Mouse (Mus musculus): Measurements from ENCODE around the gene Itgb3. TPM values are rescaled to one million over a fixed set of nuclear protein-coding genes. Genes with fewer than 3 reads are reported as not detected.

Gene Itgb3
- polyA plus RNA-seq, 1 experiment from 2014 or later = 3.7 TPM

DNA sequence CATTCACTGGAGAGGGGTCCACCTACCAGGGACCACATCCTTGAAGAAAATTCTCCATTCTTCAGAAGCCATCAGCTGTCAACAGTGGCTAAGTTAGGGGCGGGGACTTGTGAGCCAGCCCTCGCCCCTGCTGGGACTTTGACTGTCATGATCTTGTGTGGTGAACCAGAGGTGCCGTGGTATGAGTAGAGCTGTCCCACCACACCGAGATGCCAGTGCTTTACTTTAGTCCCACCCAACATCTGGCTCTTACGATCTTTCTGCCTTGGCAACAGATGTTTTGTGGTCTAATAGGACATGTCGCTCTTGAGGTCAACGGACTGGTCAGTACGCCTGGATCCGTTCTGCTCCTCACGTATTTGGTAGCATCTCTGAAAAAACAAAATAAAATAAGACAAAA lies 5.8 kb downstream of the Itgb3 start:
- no peaks in the 10 kb centered on the region for H3K9me3 ChIP-seq
- no peak overlapping the region for H3K4me3 ChIP-seq
- peaks cover 27% of the 10 kb centered on the region for H3K4me1 ChIP-seq
- H3K36me3 ChIP-seq (replicated peaks) = no peaks in the 10 kb centered on the region
- H3K27ac ChIP-seq = no peak overlapping the region
- no peak for DNase-seq (ENCODE audit: extremely low spot score, low spot score)
- peaks cover 42% of the 10 kb centered on the region for H3K27me3 ChIP-seq (ENCODE audit: poor library complexity, severe bottlenecking)
- WGBS = 83% methylated on average over 10 of the region's 10 CpGs

DNA sequence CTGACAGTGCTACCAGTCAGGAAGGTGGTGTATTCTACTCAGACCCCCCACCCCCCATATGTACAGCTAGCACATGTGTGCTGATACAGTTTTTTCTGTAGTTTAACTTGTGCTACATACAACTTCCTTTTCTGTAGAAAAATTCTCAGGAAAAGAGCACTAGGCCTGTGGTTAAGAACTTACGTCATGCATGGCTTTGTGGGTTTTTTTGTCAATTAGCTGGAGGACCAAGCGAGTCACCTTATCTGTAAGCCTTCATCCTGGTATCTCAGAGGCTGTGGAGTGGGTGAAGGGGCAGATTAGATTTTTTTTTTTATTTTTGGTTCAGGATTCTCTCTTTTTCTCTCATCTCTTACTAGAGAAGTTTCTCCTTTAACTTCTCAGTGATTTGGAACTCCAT lies 6.3 kb downstream of the Itgb3 start:
- Histone ChIP-seq H3K27me3 (ENCODE audit: poor library complexity, severe bottlenecking) (peaks cover 36% of the 10 kb centered on the region), H3K4me1 (peaks cover 32% of the 10 kb centered on the region), H3K27ac (no peak overlapping the region), H3K36me3 (replicated peaks) (no peaks in the 10 kb centered on the region), H3K4me3 (no peak overlapping the region), H3K9me3 (no peaks in the 10 kb centered on the region)
- WGBS = 85% methylated on average over 2 of the region's 2 CpGs
- no peak for DNase-seq (ENCODE audit: extremely low spot score, low spot score)

DNA sequence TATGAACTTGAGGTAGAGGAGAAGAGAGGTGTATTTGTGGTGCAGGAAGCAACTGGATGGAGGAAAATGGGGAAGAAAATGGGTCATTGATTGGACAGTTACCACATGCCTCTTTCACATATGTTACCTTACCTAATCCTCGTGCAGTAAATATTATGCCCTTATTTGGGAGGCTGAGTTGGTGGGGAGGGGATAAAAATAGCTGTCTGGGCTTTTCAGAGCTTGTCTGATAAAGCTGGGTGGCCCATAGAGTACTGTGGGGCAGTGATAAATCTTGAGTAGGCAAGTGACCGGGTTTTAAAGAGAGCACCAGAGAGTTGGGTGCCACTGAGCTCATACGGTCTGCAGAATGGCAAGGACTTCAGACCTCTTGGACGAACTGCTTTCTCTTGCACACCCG lies 8.4 kb downstream of the Itgb3 start:
- Histone ChIP-seq H3K4me1 (peaks cover 40% of the 10 kb centered on the region), H3K27ac (no peak overlapping the region), H3K9me3 (no peaks in the 10 kb centered on the region), H3K27me3 (ENCODE audit: poor library complexity, severe bottlenecking) (peaks cover 16% of the 10 kb centered on the region), H3K4me3 (no peak overlapping the region), H3K36me3 (replicated peaks) (no peaks in the 10 kb centered on the region)
- DNase-seq (ENCODE audit: extremely low spot score, low spot score) = no peak
- WGBS = 83% methylated on average over 5 of the region's 5 CpGs

DNA sequence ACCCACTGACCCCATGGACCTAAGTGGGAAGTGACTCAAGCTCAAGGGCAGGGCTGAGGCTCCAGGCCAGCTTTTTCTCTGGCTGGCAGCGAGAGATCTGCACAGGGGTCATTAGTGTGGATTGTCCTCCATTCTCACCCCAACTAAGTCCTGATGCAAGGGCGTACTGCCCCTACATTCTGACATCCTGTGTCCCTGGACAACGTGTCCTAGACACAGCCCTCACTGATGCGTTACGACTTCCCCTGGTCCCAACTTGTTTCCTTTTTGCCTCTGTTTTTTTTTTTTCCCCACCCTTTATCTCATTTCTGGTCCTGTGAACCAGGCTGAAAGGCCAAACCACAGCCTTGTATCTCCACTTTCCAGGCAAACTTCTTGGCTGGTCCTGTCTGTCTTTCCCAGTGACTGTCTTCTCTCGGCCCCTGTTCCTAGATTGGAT lies 10.9 kb downstream of the Itgb3 start:
- Histone ChIP-seq H3K27ac (peak overlapping the region; percentile 66), H3K4me3 (no peak overlapping the region), H3K27me3 (ENCODE audit: poor library complexity, severe bottlenecking) (no peaks in the 10 kb centered on the region; the same call in 1 of the 2 replicates), H3K36me3 (replicated peaks) (no peaks in the 10 kb centered on the region), H3K4me1 (peaks cover 51% of the 10 kb centered on the region), H3K9me3 (no peaks in the 10 kb centered on the region)
- DNase-seq (ENCODE audit: extremely low spot score, low spot score) = no peak
- 77% methylated on average over 6 of the region's 6 CpGs for WGBS

DNA sequence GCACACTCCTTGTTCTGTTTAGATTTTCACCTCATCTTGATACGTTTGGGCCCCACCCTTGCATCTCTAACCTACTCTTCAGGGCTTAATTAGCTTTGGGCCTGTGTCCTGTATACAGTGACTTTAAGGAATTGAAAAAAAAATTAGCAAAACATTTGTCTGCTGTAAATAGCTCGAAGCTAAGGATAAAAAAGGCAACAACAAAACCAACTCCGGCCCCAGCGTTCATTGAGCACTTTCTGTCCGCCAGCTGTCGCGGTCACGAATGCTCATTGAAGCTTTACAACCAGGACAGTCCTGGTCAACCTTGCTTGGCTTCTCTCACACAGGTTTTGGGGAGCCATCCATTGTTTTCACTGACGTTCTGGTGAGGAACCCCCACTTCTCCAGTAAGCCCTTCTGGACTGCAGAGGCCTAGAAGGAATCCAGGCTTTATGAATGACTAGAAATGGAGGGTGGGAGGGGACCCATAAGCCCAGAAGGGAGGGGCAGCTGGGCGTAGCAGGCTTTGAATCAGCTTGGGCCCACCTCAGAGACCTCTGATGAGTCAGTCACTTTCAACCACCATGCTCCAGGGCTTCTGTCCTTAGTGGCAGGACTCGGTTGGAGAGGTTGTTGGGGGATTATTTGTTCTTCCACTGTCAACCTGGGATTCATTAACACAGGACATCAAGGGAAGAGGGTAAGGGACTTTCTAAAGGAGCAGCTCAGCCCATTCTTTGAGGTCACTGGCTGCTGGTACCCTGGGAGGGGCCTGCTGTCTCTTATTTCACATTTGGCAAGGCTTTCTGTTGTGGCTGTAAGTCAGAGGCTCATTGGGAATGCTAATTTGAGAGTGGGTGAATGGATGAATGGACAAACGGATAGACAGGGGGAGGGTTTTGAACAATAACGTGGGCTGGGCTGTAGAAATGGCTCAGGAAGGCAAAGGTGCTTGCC lies 11.6 kb downstream of the Itgb3 start:
- Histone ChIP-seq H3K27me3 (ENCODE audit: poor library complexity, severe bottlenecking) (no peaks in the 10 kb centered on the region; the same call in 1 of the 2 replicates), H3K9me3 (no peaks in the 10 kb centered on the region), H3K36me3 (replicated peaks) (no peaks in the 10 kb centered on the region), H3K27ac (peak overlapping the region; percentile 66), H3K4me3 (peak overlapping the region; percentile 12; the same call in 1 of the 2 replicates), H3K4me1 (peaks cover 55% of the 10 kb centered on the region)
- 52% methylated on average over 13 of the region's 13 CpGs for WGBS
- DNase-seq (ENCODE audit: extremely low spot score, low spot score) = peak; percentile 37

DNA sequence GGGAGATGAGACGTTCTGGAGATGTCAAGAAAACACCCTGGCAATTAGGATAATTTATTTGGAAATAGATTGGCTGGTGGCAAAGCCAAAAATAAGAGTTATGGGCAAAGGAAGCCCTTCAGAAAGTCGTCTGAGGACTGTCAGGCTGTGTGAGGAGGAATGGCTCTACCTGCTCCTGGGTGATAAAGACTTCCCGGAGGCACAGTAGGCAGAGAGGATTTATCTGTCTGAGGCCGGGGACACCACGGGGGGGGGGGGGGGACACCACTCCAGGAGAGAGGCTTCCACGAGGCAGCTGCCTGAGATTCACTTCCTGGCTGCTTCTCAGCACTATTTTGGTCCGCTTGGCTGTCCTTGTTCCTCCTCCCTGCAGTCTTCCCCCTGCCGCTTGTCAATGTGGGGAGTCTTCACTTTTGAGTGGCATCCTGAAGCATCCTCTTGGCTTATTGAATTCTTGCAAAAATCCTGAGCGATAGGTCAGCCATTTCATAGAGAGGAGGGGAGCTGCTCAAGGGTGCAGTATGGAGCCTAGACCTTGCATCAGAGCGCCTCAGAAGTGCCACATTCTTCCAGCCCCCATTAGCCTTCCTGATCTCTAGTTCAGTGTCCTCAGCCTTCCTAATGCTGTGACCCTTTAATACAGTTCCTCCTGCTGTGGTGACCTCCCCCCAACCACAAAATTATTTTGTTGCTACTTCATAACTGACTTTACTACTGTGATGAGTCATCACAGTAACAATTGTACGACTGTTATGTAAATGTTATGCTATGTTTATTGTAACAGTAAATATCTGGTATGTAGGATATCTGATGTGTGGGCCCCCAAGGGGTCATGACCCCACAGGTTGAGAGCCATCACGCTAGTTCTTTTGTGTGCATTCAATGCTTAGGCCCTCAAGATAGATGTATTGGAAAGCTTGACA lies 14.5 kb downstream of the Itgb3 start:
- Histone ChIP-seq H3K27me3 (ENCODE audit: poor library complexity, severe bottlenecking) (no peaks in the 10 kb centered on the region; the same call in 1 of the 2 replicates), H3K27ac (no peak overlapping the region), H3K4me1 (peaks cover 69% of the 10 kb centered on the region), H3K9me3 (no peaks in the 10 kb centered on the region), H3K4me3 (no peak overlapping the region), H3K36me3 (replicated peaks) (no peaks in the 10 kb centered on the region)
- DNase-seq (ENCODE audit: extremely low spot score, low spot score) = no peak
- 48% methylated on average over 12 of the region's 12 CpGs for WGBS

DNA sequence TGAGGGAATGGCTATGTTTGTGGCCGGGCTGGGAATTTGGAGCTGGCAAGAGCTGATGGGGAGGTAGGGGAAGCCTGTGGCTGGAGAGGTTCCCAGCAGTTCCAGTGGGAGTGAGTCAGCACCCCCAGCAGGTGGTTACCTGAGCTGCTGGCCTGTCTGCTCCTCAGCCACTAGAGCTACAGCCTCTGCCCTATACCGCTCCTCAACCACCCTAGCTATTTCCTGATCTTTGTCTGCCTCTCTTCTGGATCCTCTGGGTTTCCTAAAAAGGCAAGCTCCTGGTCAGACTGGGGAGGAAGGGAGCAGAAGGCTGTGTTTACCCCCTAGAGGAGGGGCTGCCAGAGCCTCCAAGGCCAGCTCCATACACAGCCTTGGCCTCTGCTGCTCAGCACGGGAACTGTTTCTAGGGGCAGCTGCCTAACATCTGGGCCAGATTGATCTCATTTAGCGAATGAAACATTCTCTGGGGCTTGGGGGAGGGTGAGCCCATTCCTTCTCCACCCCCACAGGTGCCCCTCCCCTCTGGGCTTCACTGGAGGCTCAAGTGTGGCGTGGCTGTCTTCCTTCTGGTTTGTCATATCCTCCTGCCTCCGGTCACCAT lies 17.1 kb downstream of the Itgb3 start:
- Histone ChIP-seq H3K4me3 (no peak overlapping the region), H3K9me3 (no peaks in the 10 kb centered on the region), H3K36me3 (replicated peaks) (no peaks in the 10 kb centered on the region), H3K4me1 (peaks cover 50% of the 10 kb centered on the region), H3K27me3 (ENCODE audit: poor library complexity, severe bottlenecking) (no peaks in the 10 kb centered on the region; the same call in 1 of the 2 replicates), H3K27ac (peak overlapping the region; percentile 71)
- WGBS = 43% methylated on average over 6 of the region's 6 CpGs
- DNase-seq (ENCODE audit: extremely low spot score, low spot score) = peak; percentile 42

DNA sequence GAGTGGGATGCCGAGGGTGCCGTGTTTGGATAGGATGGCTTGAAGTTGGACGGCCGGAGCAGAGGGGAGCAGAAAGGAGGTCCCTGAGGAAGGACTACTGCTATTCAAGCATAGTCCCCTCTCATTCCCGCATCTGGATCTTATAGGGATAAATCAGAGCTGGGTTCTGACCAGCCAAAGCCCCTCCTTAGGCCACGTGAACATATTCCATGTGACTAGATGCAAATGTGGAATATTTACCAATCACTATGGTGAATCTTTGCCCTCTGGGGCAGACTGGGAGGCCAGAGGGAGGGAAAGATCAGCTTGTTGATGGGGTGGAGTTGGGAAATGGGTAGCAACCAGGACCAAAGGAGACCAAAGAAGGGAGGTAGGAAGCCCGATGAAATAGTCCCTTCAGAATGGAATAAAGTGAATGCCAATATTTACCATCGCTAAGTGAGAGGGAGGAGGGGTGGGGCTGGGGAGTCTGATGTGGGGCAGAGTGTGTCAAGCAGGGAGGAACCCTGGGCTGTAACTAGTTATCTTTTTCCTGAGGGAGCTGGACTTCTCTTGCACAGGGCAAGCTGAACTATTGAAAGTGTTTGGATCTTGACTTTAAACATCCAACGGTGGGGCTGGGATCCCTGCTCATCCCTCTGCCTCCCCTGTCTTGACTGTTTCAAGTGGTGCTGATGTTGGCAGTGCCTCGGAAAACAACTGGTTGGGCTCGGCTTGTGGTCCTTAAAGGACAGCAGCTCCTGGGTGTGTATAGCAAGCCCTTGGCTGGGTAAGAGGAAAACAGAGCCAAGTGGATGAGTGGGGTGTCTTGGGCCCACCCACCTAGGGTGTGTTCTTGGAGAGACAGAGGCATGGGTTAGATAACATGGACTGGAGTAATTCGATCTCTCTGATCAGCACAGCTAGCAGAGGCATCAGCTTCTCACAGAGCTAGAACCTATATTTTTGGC lies 17.9 kb downstream of the Itgb3 start:
- peak; percentile 37 for DNase-seq (ENCODE audit: extremely low spot score, low spot score)
- H3K27me3 ChIP-seq (ENCODE audit: poor library complexity, severe bottlenecking) = no peaks in the 10 kb centered on the region; the same call in 1 of the 2 replicates
- no peaks in the 10 kb centered on the region for H3K9me3 ChIP-seq
- peaks cover 44% of the 10 kb centered on the region for H3K4me1 ChIP-seq
- H3K4me3 ChIP-seq = no peak overlapping the region
- peak overlapping the region; percentile 71 for H3K27ac ChIP-seq
- no peaks in the 10 kb centered on the region for H3K36me3 ChIP-seq (replicated peaks)
- 40% methylated on average over 12 of the region's 12 CpGs for WGBS

DNA sequence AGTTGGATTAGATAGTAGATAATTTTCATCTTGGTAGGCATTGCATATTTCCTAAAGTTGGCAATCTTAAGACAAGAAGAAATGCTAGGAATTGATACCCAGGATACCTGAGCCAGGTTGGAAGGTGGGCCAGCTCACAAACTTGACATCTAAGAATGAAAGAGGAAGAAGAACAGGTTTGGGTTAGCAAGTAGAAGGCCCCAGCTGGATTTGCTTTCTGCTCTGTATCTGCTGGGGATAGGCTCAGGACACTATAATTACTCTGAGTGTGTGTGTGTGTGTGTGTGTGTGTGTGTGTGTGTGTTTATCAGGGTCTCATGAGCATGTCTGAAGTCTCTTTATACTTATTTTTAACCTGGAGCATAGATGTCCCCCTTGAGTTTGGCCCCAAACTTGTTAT lies 18.8 kb downstream of the Itgb3 start:
- no peak overlapping the region for H3K4me3 ChIP-seq
- H3K4me1 ChIP-seq = peaks cover 44% of the 10 kb centered on the region

DNA sequence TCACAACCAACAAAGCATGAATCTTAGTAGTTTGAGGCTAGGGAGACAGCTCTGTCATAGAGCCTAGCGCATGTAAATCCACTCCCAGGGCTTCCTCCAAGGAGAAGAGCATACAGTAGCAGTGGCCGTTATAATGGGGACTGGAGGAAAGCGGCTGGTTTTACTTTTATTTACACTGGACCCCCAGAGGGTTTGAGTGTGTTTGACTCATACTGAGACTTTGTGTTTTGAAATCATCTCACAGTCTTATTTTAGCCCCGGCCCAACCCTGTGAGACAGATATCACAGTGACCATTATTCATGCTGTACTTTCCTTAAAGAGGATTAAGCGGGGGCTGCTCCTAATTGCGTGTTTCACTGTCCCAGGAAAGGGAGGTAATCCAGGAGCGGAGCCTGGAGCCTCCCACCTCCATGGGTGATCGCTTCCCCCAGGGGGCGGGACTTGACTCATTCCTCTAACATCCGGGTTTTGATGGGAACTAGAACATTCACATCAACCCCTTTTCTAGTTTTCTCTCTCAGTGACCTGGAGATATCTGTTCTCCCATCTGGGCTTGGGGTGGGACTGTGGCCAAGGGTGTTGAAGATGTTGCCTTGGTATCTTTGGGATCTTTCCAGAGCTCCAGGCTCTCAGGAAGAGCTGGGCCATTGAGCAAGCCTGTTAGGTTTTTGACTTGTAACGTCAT lies 20.0 kb downstream of the Itgb3 start:
- Histone ChIP-seq H3K36me3 (replicated peaks) (no peaks in the 10 kb centered on the region), H3K4me1 (peaks cover 43% of the 10 kb centered on the region), H3K9me3 (no peaks in the 10 kb centered on the region), H3K4me3 (no peak overlapping the region), H3K27me3 (ENCODE audit: poor library complexity, severe bottlenecking) (no peaks in the 10 kb centered on the region), H3K27ac (no peak overlapping the region)
- 56% methylated on average over 11 of the region's 11 CpGs for WGBS
- DNase-seq (ENCODE audit: extremely low spot score, low spot score) = no peak

More for the DNA sequence above, 18.8 kb downstream of the Itgb3 start:
- Histone ChIP-seq H3K9me3 (no peaks in the 10 kb centered on the region), H3K27me3 (ENCODE audit: poor library complexity, severe bottlenecking) (no peaks in the 10 kb centered on the region), H3K36me3 (replicated peaks) (no peaks in the 10 kb centered on the region), H3K27ac (no peak overlapping the region)
- DNase-seq (ENCODE audit: extremely low spot score, low spot score) = no peak

DNA sequence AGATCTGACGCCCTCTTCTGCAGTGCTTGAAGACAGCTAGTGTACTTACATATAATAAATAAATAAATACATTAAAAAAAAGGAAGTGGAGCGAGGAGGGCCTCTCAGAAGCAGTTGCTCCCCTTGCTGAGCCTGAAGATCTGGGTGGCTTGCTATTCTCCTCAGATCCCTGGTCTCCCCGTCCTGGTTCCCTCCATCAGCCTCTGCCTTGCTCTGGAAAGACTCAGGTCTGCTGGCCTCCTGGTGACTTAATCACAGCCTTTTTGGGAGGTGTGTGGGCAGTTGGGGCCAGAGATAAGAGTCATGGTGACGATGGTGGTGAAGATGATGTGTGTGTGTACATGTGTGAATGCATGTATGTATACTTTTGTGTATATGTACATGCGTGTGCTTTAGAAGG lies 20.8 kb downstream of the Itgb3 start:
- H3K27ac ChIP-seq = no peak overlapping the region
- H3K36me3 ChIP-seq (replicated peaks) = no peaks in the 10 kb centered on the region
- peaks cover 39% of the 10 kb centered on the region for H3K4me1 ChIP-seq
- H3K27me3 ChIP-seq (ENCODE audit: poor library complexity, severe bottlenecking) = no peaks in the 10 kb centered on the region
- DNase-seq (ENCODE audit: extremely low spot score, low spot score) = no peak
- no peak overlapping the region for H3K4me3 ChIP-seq
- WGBS = 91% methylated on average over 5 of the region's 5 CpGs
- H3K9me3 ChIP-seq = no peaks in the 10 kb centered on the region

All from forebrain, embryonic 10.5 days (tissue).